Mouse (Mus musculus) liver, embryonic 12.5 days (tissue): ENCODE measurements around the gene Cfd. TPM values are rescaled to one million over a fixed set of nuclear protein-coding genes. Genes with fewer than 3 reads are reported as not detected.

ENCODE experiments used
- microRNA-seq: library from miRNA; unstranded; fragments of <30 nt; microRNA quantifications from one replicate; pipeline ENCODE4, GENCODE M21; 2017
- polyA plus RNA-seq: library from polyadenylated mRNA; unstranded; fragments of >200 nt; fragmentation: Nextera tagmentation; extraction: Ambion mirVana; gene quantifications from 2 replicates; pipeline ENCODE4 v1.2.1, GENCODE M21; 2016

Cfd gene
- polyA plus RNA-seq, 1 experiment from 2014 or later: not detected

Small RNA genes within 50 kb of the gene (microRNA-seq; reads per million reads assigned to microRNA genes)
- not detected for gene Mir6910

Other genes starting within 250 kb of the Cfd start
- not detected in 2 replicates for gene Odf3l2, start 245.1 kb upstream of the Cfd start, polyA plus RNA-seq
- gene Madcam1, start 226.3 kb upstream of the Cfd start, polyA plus RNA-seq: 0.32 and 0.54 TPM in 2 replicates
- 30.4 and 34.2 TPM in 2 replicates for gene Tpgs1, start 221.5 kb upstream of the Cfd start, polyA plus RNA-seq
- 188 and 196 TPM in 2 replicates for gene Cdc34, start 208.7 kb upstream of the Cfd start, polyA plus RNA-seq
- 0.26 and 0.41 TPM in 2 replicates for gene Gzmm, start 201.8 kb upstream of the Cfd start, polyA plus RNA-seq
- gene Bsg, start 186.4 kb upstream of the Cfd start, polyA plus RNA-seq: 1,008 and 1,045 TPM in 2 replicates
- gene Hcn2, start 174.2 kb upstream of the Cfd start, polyA plus RNA-seq: 0.11 TPM in 1 of 2 replicates, not detected in the other
- 28.3 and 30.1 TPM in 2 replicates for gene Polrmt, start 144.3 kb upstream of the Cfd start, polyA plus RNA-seq
- gene Fgf22, start 135.8 kb upstream of the Cfd start, polyA plus RNA-seq: 0.11 and 0.13 TPM in 2 replicates
- gene Rnf126, start 123.9 kb upstream of the Cfd start, polyA plus RNA-seq: 79.6 and 80.4 TPM in 2 replicates
- gene Fstl3, start 113.6 kb upstream of the Cfd start, polyA plus RNA-seq: 0.80 and 0.98 TPM in 2 replicates
- gene Prss57, start 99.9 kb upstream of the Cfd start, polyA plus RNA-seq: 1.4 and 2.2 TPM in 2 replicates
- gene Palm, start 97.3 kb upstream of the Cfd start, polyA plus RNA-seq: 12.4 and 13.2 TPM in 2 replicates
- 0.49 and 0.54 TPM in 2 replicates for gene Misp, start 69.9 kb upstream of the Cfd start, polyA plus RNA-seq
- 207 and 211 TPM in 2 replicates for gene Ptbp1, start 36.4 kb upstream of the Cfd start, polyA plus RNA-seq
- gene Prtn3, start 16.4 kb upstream of the Cfd start, polyA plus RNA-seq: 38.4 and 38.6 TPM in 2 replicates
- gene Plppr3, start 16.2 kb upstream of the Cfd start, polyA plus RNA-seq: 8.2 and 10.0 TPM in 2 replicates
- gene Elane, start 4.6 kb upstream of the Cfd start, polyA plus RNA-seq: 12.1 and 15.4 TPM in 2 replicates
- gene Med16, start 18.1 kb downstream of the Cfd start, polyA plus RNA-seq: 26.6 and 27.4 TPM in 2 replicates
- 0.98 and 11.0 TPM in 2 replicates for gene Gm26602, start 20.0 kb downstream of the Cfd start, polyA plus RNA-seq
- gene Kiss1r, start 26.1 kb downstream of the Cfd start, polyA plus RNA-seq: 0.35 and 0.43 TPM in 2 replicates
- 67.5 and 74.1 TPM in 2 replicates for gene R3hdm4, start 30.4 kb downstream of the Cfd start, polyA plus RNA-seq
- 5.6 and 6.4 TPM in 2 replicates for gene Arid3a, start 36.2 kb downstream of the Cfd start, polyA plus RNA-seq
- gene Wdr18, start 69.3 kb downstream of the Cfd start, polyA plus RNA-seq: 99.9 and 114 TPM in 2 replicates
- gene Grin3b, start 79.9 kb downstream of the Cfd start, polyA plus RNA-seq: 0.14 TPM in 2 replicates
- gene Tmem259, start 93.5 kb downstream of the Cfd start, polyA plus RNA-seq: 17.2 and 17.5 TPM in 2 replicates
- 68.2 and 75.4 TPM in 2 replicates for gene Cnn2, start 97.7 kb downstream of the Cfd start, polyA plus RNA-seq
- gene Abca7, start 105.6 kb downstream of the Cfd start, polyA plus RNA-seq: 10.5 and 12.1 TPM in 2 replicates
- gene Arhgap45, start 125.8 kb downstream of the Cfd start, polyA plus RNA-seq: 22.3 and 22.8 TPM in 2 replicates
- gene Polr2e, start 148.9 kb downstream of the Cfd start, polyA plus RNA-seq: 142 and 147 TPM in 2 replicates
- gene Gpx4, start 156.3 kb downstream of the Cfd start, polyA plus RNA-seq: 682 and 685 TPM in 2 replicates
- 15.0 and 15.4 TPM in 2 replicates for gene Sbno2, start 214.7 kb downstream of the Cfd start, polyA plus RNA-seq
- gene Stk11, start 224.9 kb downstream of the Cfd start, polyA plus RNA-seq: 18.6 and 19.8 TPM in 2 replicates
- 393 and 419 TPM in 2 replicates for gene Atp5d, start 247.8 kb downstream of the Cfd start, polyA plus RNA-seq
- gene Cbarp, start 250.0 kb downstream of the Cfd start, polyA plus RNA-seq: 0.94 and 0.96 TPM in 2 replicates